Mouse (Mus musculus) G1E (cell line): ENCODE data around the gene Olfr1101.

Experiments
- CTCF ChIP-seq: IDR thresholded peaks from 2 replicates; pipeline ENCODE4 v1.5.1; 2012; ENCODE audit warnings: low read depth, low read length, inconsistent platforms, mixed read lengths
- GATA1 ChIP-seq: IDR thresholded peaks from 2 replicates; pipeline ENCODE4 v1.6.1; 2012; ENCODE audit warnings: borderline replicate concordance, low read length, inconsistent platforms, mixed read lengths
- POLR2AphosphoS5 ChIP-seq: IDR thresholded peaks from 2 replicates; pipeline ENCODE4 v1.6.1; 2012; ENCODE audit warnings: low read depth, low read length, inconsistent platforms; ENCODE audit not compliant: insufficient replicate concordance
- TAL1 ChIP-seq: conservative IDR thresholded peaks from 2 replicates; pipeline ENCODE4 v1.6.1; 2012; ENCODE audit warnings: low read depth, low read length, inconsistent platforms, mixed read lengths

DNA sequence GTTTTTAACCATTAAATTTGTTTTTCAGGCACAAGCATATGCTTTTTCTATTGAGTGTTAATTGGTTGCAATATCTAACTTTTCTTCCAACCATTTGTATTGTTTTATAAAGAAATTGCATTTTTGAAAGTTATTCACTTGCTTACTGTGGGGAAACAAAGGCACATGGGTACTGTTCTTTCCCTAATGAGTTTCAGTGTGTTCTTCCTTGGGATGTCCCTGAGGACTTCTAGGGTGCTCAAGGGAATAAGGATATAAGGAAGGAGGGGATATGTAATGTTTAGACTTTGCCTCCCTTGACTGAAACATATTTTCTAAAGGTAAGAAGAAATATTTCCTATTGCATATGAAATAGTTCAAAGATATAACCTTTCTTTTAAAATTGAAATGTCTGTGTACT, 7.1 kb upstream of the Olfr1101 start, which contains the start of gene Olfr1102:
- TF ChIP-seq CTCF: no peak
- TF ChIP-seq GATA1: no peak
- TF ChIP-seq TAL1: no peak
- TF ChIP-seq POLR2AphosphoS5: no peak
